Mouse (Mus musculus): ENCODE measurements around the gene Phkg2.

DNA sequence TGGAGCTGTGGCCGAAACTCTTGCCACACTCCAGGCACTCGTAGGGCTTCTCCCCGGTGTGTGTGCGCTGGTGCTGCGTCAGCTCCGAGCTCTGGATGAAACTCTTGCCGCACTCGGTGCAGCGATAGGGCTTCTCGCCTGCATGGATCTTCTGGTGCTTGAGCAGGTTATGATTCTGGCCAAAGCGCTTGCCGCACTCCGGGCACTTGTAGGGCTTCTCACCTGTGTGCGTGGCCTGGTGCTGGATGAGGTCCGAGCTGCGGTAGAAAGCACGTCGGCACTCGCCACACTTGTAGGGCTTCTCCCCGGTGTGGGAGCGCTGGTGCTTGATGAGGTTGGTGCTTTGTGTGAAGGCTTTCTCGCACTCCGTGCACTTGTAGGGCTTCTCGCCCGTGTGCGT, 38.4 kb downstream of the Phkg2 start:
- TF ChIP-seq CTCF (IDR thresholded peaks at IDR 0.05; ENCODE audit: borderline replicate concordance, insufficient read depth, low read length) (no peak), POLR2A (IDR thresholded peaks at IDR 0.05; ENCODE audit: low read depth, low read length) (no peak)
